Mouse (Mus musculus) kidney, adult 2 months (tissue): ENCODE measurements around the gene Sgca. TPM values are rescaled to one million over a fixed set of nuclear protein-coding genes. Genes with fewer than 3 reads are reported as not detected.

ENCODE experiments used
- DNase-seq: peaks from one replicate; pipeline ENCODE4 v3.0.0; 2021
- H3K27ac ChIP-seq: fragments of 200-500 bp; 2 replicates; pipeline ENCODE4 v1.5.1; 2012; ENCODE audit warnings: low read depth, low read length, control low read depth, inconsistent platforms; ENCODE audit not compliant: insufficient read depth
- H3K27me3 ChIP-seq: fragments of 200-500 bp; replicated peaks from 2 replicates; pipeline ENCODE4 v1.6.1; 2012; ENCODE audit warnings: mild to moderate bottlenecking, moderate library complexity, low read length, inconsistent platforms; ENCODE audit not compliant: control insufficient read depth, insufficient read depth
- H3K36me3 ChIP-seq: fragments of 200-500 bp; 2 replicates; pipeline ENCODE4 v1.6.1; 2012; ENCODE audit warnings: mild to moderate bottlenecking, moderate library complexity, low read length, inconsistent platforms; ENCODE audit not compliant: control insufficient read depth, insufficient read depth
- H3K4me1 ChIP-seq: fragments of 200-500 bp; 2 replicates; pipeline ENCODE4 v1.6.1; 2011; ENCODE audit warnings: low read length; ENCODE audit not compliant: control insufficient read depth, insufficient read depth
- H3K4me3 ChIP-seq: fragments of 200-500 bp; 2 replicates; pipeline ENCODE4 v1.5.1; 2011; ENCODE audit warnings: mild to moderate bottlenecking, low read depth, low read length, control low read depth; ENCODE audit not compliant: insufficient read depth
- CTCF ChIP-seq: fragments of 200-500 bp; conservative IDR thresholded peaks from 2 replicates; pipeline ENCODE4 v1.5.1; 2011; ENCODE audit warnings: low read depth, mild to moderate bottlenecking, control low read depth, low read length, moderate library complexity, mixed read lengths; ENCODE audit not compliant: insufficient read depth, insufficient read length
- POLR2A ChIP-seq: fragments of 200-500 bp; IDR thresholded peaks from one replicate; pipeline ENCODE4 v1.6.1; 2011; ENCODE audit warnings: low read depth, low read length, control low read depth
- WGBS: fragments of 180-500 bp; shearing (Covaris S2); methylation state at CpG from one replicate; pipeline ENCODE4 v1.1.7; 2018; 5-methylcytosine and 5-hydroxymethylcytosine counted together
- polyA plus RNA-seq: library from polyadenylated mRNA; depleted of rRNA; stranded (reverse); fragments of >200 nt; gene quantifications from 2 replicates; pipeline ENCODE4 v1.2.3, GENCODE M21; 2012

Gene Sgca
- polyA plus RNA-seq, 1 experiment, result 23.9 TPM

- Histone ChIP-seq H3K36me3 (no peaks in the 10 kb centered on the region), H3K27me3 (no peaks in the 10 kb centered on the region), H3K4me1 (peaks cover 7% of the 10 kb centered on the region; the same call in 1 of the 2 replicates), H3K27ac (peak overlapping the region; percentile 44; the same call in 1 of the 2 replicates), H3K4me3 (peak overlapping the region; percentile 11; the same call in 1 of the 2 replicates)
- WGBS, result 7% methylated on average over 8 of the region's 8 CpGs
- peak; percentile 95 for DNase-seq
- TF ChIP-seq CTCF, result no peak
- TF ChIP-seq POLR2A, result peak; percentile 15
These were observed 17.9 kb downstream of the Sgca start for GRCm38 (mm10) chr11:94958065-94958858.

GRCm38 (mm10) chr11:94957693-94958064, 18.4 kb downstream of the Sgca start:
- Histone ChIP-seq H3K27me3 (no peaks in the 10 kb centered on the region), H3K4me3 (no peak overlapping the region), H3K27ac (peak overlapping the region; percentile 40; the same call in 1 of the 2 replicates), H3K36me3 (no peaks in the 10 kb centered on the region), H3K4me1 (peaks cover 7% of the 10 kb centered on the region; the same call in 1 of the 2 replicates)
- WGBS, result 83% methylated on average over 9 of the region's 9 CpGs
- TF ChIP-seq POLR2A (no peak), CTCF (no peak)
- DNase-seq, result peak; percentile 68

GRCm38 (mm10) chr11:94955103-94955502, 21.0 kb downstream of the Sgca start:
- DNase-seq, result no peak
- 93% methylated on average over 9 of the region's 9 CpGs for WGBS
- Histone ChIP-seq H3K27ac (no peak overlapping the region), H3K36me3 (no peaks in the 10 kb centered on the region), H3K27me3 (no peaks in the 10 kb centered on the region), H3K4me1 (peaks cover 7% of the 10 kb centered on the region; the same call in 1 of the 2 replicates), H3K4me3 (no peak overlapping the region)
- TF ChIP-seq POLR2A, result no peak
- no peak for TF ChIP-seq CTCF

GRCm38 (mm10) chr11:94952169-94952568, 24.0 kb downstream of the Sgca start:
- Histone ChIP-seq H3K36me3 (no peaks in the 10 kb centered on the region), H3K27ac (no peak overlapping the region), H3K4me3 (no peak overlapping the region), H3K4me1 (no peaks in the 10 kb centered on the region), H3K27me3 (no peaks in the 10 kb centered on the region)
- DNase-seq, result no peak
- no peak for TF ChIP-seq CTCF
- TF ChIP-seq POLR2A, result no peak
- 24% methylated on average over 6 of the region's 6 CpGs for whole genome bisulfite sequencing

- DNase-seq, result no peak
- no peak for TF ChIP-seq POLR2A
- no peak for TF ChIP-seq CTCF
- H3K27me3 ChIP-seq, result no peaks in the 10 kb centered on the region
- WGBS, result 87% methylated on average over 12 of the region's 12 CpGs
- H3K4me3 ChIP-seq, result no peak overlapping the region
- no peaks in the 10 kb centered on the region for H3K4me1 ChIP-seq
- H3K27ac ChIP-seq, result no peak overlapping the region
- H3K36me3 ChIP-seq, result no peaks in the 10 kb centered on the region
These were observed 30.9 kb downstream of the Sgca start for GRCm38 (mm10) chr11:94945236-94945635.

- no peaks in the 10 kb centered on the region for H3K4me1 ChIP-seq
- H3K4me3 ChIP-seq, result no peak overlapping the region
- TF ChIP-seq CTCF (0 out of 2 replicates have a peak, but pooled peaks have one; percentile 11), POLR2A (no peak)
- H3K27me3 ChIP-seq, result no peaks in the 10 kb centered on the region
- H3K27ac ChIP-seq, result no peak overlapping the region
- DNase-seq, result no peak
- WGBS, result 26% methylated on average over 8 of the region's 8 CpGs
- H3K36me3 ChIP-seq, result no peaks in the 10 kb centered on the region
These were observed 31.8 kb downstream of the Sgca start for GRCm38 (mm10) chr11:94944295-94944694.

GRCm38 (mm10) chr11:94943054-94943453, 33.1 kb downstream of the Sgca start:
- Histone ChIP-seq H3K27me3 (no peaks in the 10 kb centered on the region), H3K27ac (no peak overlapping the region), H3K36me3 (no peaks in the 10 kb centered on the region), H3K4me1 (no peaks in the 10 kb centered on the region), H3K4me3 (no peak overlapping the region)
- TF ChIP-seq CTCF, result no peak
- TF ChIP-seq POLR2A, result no peak
- no peak for DNase-seq
- WGBS, result 80% methylated on average over 15 of the region's 15 CpGs
